Mouse (Mus musculus) heart, postnatal 0 days (tissue): ENCODE measurements around the gene Rbfox1. TPM values are rescaled to one million over a fixed set of nuclear protein-coding genes. Genes with fewer than 3 reads are reported as not detected.

ENCODE experiments used
- ATAC-seq: fragments of 200-750 bp; cut with Nextera tagmentation; 2 replicates; pipeline ENCODE4 v1.8.0; 2017; ENCODE audit warnings: low read depth, moderate number of reproducible peaks, moderate library complexity; ENCODE audit not compliant: insufficient read depth
- DNase-seq: peaks from one replicate; pipeline ENCODE4 v3.0.0-alpha.2; 2016; ENCODE audit warnings: low spot score
- H3K27ac ChIP-seq: fragments of 300-500 bp; sonication (generic); 2 replicates; pipeline ENCODE4 v1.5.1; 2014; ENCODE audit warnings: low read depth, mild to moderate bottlenecking
- H3K27me3 ChIP-seq: fragments of 300-500 bp; sonication (generic); 2 replicates; pipeline ENCODE4 v1.6.1; 2014; ENCODE audit warnings: low read length, mixed read lengths; ENCODE audit not compliant: control insufficient read depth, insufficient read depth
- H3K36me3 ChIP-seq: fragments of 300-500 bp; sonication (generic); replicated peaks from 2 replicates; pipeline ENCODE4 v1.6.1; 2014; ENCODE audit warnings: low read length, mixed read lengths; ENCODE audit not compliant: control insufficient read depth, insufficient read depth
- H3K4me1 ChIP-seq: fragments of 300-500 bp; sonication (generic); 2 replicates; pipeline ENCODE4 v1.6.1; 2014; ENCODE audit warnings: antibody characterized with exemption; ENCODE audit not compliant: control insufficient read depth, insufficient read depth
- H3K4me2 ChIP-seq: fragments of 300-500 bp; sonication (generic); 2 replicates; pipeline ENCODE4 v1.6.1; 2014; ENCODE audit warnings: low read depth, mild to moderate bottlenecking, low read length, moderate library complexity
- H3K4me3 ChIP-seq: fragments of 300-500 bp; sonication (generic); 2 replicates; pipeline ENCODE4 v1.5.1; 2014; ENCODE audit warnings: low read depth, low read length
- H3K9ac ChIP-seq: fragments of 300-500 bp; sonication (generic); replicated peaks from 2 replicates; pipeline ENCODE4 v1.6.1; 2014; ENCODE audit warnings: low read depth, low read length, mixed read lengths
- H3K9me3 ChIP-seq: fragments of 300-500 bp; sonication (generic); replicated peaks from 2 replicates; pipeline ENCODE4 v1.6.1; 2016; ENCODE audit warnings: low read length; ENCODE audit not compliant: control insufficient read depth
- CTCF ChIP-seq: IDR thresholded peaks from 2 replicates; pipeline ENCODE4 v1.5.1; 2016; ENCODE audit warnings: antibody characterized with exemption, control low read depth, low read depth
- EP300 ChIP-seq: IDR thresholded peaks from 2 replicates; pipeline ENCODE4 v1.6.1; 2016; ENCODE audit warnings: antibody characterized with exemption, low read depth
- WGBS: fragments of 180-500 bp; shearing (Covaris S2); extraction: QIAGEN DNeasy Blood & Tissue Kit; methylation state at CpG from one replicate; pipeline ENCODE4 v1.1.7; 2014; 5-methylcytosine and 5-hydroxymethylcytosine counted together
- polyA plus RNA-seq: library from polyadenylated mRNA; unstranded; fragments of >200 nt; fragmentation: Nextera tagmentation; extraction: Ambion mirVana; gene quantifications from 2 replicates; pipeline ENCODE4 v1.2.1, GENCODE M21; 2015
- total RNA-seq: library from RNA; depleted of rRNA; stranded (reverse); fragments of >200 nt; gene quantifications from 2 replicates; pipeline ENCODE4 v1.2.3, GENCODE M21; 2014; ENCODE audit warnings: low replicate concordance

Rbfox1 gene
- total and polyA plus RNA-seq, 2 experiments from 2014 or later, result 6.0 to 15.3 TPM

- Histone ChIP-seq H3K9me3 (no peaks in the 10 kb centered on the region), H3K4me2 (no peak overlapping the region), H3K4me3 (no peak overlapping the region), H3K27ac (no peak overlapping the region), H3K9ac (no peak overlapping the region), H3K4me1 (no peaks in the 10 kb centered on the region), H3K27me3 (no peaks in the 10 kb centered on the region), H3K36me3 (no peaks in the 10 kb centered on the region)
- TF ChIP-seq CTCF (no peak), EP300 (no peak)
- 56% methylated on average over 12 of the region's 12 CpGs for WGBS
- no peak for ATAC-seq
- no peak for DNase-seq
Measured at GRCm38 (mm10) chr16:7407862-7408640, 1522.9 kb downstream of the Rbfox1 start.

- H3K27me3 ChIP-seq, result no peaks in the 10 kb centered on the region
- WGBS, result 19% methylated on average over 12 of the region's 12 CpGs
- H3K9ac ChIP-seq, result no peak overlapping the region
- peak overlapping the region; percentile 36 for H3K4me2 ChIP-seq
- H3K4me3 ChIP-seq, result no peak overlapping the region
- DNase-seq (peak; percentile 54), ATAC-seq (peak; percentile 74)
- no peak for TF ChIP-seq EP300
- no peak for TF ChIP-seq CTCF
- no peaks in the 10 kb centered on the region for H3K36me3 ChIP-seq
- no peaks in the 10 kb centered on the region for H3K4me1 ChIP-seq
- H3K9me3 ChIP-seq, result no peaks in the 10 kb centered on the region
- peak overlapping the region; percentile 66 for H3K27ac ChIP-seq
Measured at GRCm38 (mm10) chr16:7419655-7420281, 1534.6 kb downstream of the Rbfox1 start.

- Histone ChIP-seq H3K36me3 (no peaks in the 10 kb centered on the region), H3K9ac (no peak overlapping the region), H3K4me2 (no peak overlapping the region), H3K4me3 (no peak overlapping the region), H3K27me3 (no peaks in the 10 kb centered on the region), H3K4me1 (no peaks in the 10 kb centered on the region), H3K27ac (no peak overlapping the region), H3K9me3 (no peaks in the 10 kb centered on the region)
- TF ChIP-seq EP300 (no peak), CTCF (no peak)
- no peak for ATAC-seq
- DNase-seq, result no peak
- 67% methylated on average over 3 of the region's 3 CpGs for WGBS
Measured at GRCm38 (mm10) chr16:7425386-7426089, 1540.4 kb downstream of the Rbfox1 start.

GRCm38 (mm10) chr16:7433296-7433695 is 1548.1 kb downstream of the Rbfox1 start:
- H3K9ac ChIP-seq, result no peak overlapping the region
- no peak overlapping the region for H3K4me2 ChIP-seq
- no peak overlapping the region for H3K4me3 ChIP-seq
- H3K9me3 ChIP-seq, result no peaks in the 10 kb centered on the region
- no peaks in the 10 kb centered on the region for H3K4me1 ChIP-seq
- no peak overlapping the region for H3K27ac ChIP-seq
- ATAC-seq, result no peak
- H3K36me3 ChIP-seq, result no peaks in the 10 kb centered on the region
- TF ChIP-seq EP300 (no peak), CTCF (no peak)
- no peak for DNase-seq
- 93% methylated on average over 6 of the region's 6 CpGs for WGBS
- H3K27me3 ChIP-seq, result no peaks in the 10 kb centered on the region

- H3K9ac ChIP-seq, result no peak overlapping the region
- no peaks in the 10 kb centered on the region for H3K36me3 ChIP-seq
- H3K27ac ChIP-seq, result no peak overlapping the region
- WGBS, result 78% methylated on average over 1 of the region's 1 CpGs
- DNase-seq (no peak), ATAC-seq (no peak)
- H3K4me1 ChIP-seq, result no peaks in the 10 kb centered on the region
- H3K4me3 ChIP-seq, result no peak overlapping the region
- TF ChIP-seq EP300 (no peak), CTCF (no peak)
- no peak overlapping the region for H3K4me2 ChIP-seq
- no peaks in the 10 kb centered on the region for H3K9me3 ChIP-seq
- H3K27me3 ChIP-seq, result no peaks in the 10 kb centered on the region
Measured at GRCm38 (mm10) chr16:7446791-7447290, 1561.7 kb downstream of the Rbfox1 start.
